Mouse (Mus musculus) retina, embryonic 14.5 days (tissue): ENCODE results near the gene Smyd4.
"Not testable (repeated sequence)": the region's sequence is repeated elsewhere in the genome, so short reads cannot be mapped to it uniquely, and the experiment has no call there.

Source experiments
- DNase-seq: peaks from one replicate; pipeline ENCODE4 v3.0.0-alpha.2; 2015; ENCODE audit warnings: low spot score

The Smyd4 gene

DNA sequence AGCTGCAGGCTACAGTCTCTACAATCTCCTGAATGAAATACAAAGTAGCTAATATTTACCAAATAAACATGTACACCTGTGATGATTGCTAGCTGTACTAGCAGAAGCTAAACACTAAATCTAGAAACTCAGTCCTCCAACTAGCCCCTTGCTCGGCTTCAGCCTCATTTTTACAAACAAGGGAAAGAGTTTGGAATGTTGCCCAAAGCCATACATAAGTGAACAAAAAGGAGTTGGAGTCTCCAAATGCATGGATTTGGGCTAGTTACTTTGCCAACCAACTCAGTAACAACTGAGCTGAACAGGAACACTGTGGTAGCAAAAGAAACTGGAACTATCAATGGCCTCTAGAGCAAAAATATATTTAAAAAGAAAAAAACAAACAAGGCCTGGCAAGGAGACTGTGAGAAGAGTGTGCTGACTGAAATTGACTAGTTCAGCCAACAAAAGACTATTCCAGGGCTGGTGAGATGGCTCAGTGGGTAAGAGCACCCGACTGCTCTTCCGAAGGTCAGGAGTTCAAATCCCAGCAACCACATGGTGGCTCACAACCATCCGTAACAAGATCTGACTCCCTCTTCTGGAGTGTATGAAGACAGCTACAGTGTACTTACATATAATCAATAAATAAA lies 1.6 kb upstream of the Smyd4 start:
- no peak for DNase-seq

DNA sequence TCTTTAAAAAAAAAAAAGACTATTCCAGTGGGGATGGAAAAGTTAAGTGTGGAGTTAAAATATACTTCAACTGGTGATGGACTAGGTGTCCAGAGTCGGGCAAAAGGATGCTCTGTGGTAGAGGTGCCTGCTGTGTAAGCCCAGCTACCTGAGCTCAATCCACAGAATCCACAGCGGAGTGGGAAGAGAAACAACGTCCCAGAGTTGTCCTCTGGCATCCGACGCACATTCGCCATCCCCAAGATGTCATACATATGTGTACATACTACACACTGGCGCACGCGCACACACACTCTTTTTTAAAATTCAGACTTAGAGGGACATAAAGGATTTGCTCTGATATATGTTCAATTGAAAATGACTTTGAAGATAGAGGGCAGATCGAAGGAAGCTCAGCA lies 1.0 kb upstream of the Smyd4 start:
- DNase-seq = no peak

DNA sequence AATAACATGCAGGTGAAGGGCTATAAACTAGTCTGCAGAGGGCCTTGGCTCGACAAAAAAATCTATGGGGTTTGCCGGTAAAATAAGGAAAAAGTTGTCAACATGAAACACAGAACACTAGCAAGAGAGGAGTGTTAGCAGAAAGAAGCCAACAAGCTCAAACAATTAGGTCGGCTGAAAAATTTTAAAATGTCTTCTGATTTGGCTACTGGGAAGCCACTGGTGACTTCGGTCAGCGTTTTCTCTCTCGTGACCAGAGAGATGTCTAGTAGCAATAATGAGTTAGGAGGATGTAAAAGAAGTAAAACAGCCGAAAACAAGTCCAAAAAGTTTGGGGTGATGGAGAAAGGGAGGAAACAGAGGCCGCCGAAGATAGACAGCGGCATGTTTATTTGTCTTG lies 637 bp upstream of the Smyd4 start:
- no peak for DNase-seq

DNA sequence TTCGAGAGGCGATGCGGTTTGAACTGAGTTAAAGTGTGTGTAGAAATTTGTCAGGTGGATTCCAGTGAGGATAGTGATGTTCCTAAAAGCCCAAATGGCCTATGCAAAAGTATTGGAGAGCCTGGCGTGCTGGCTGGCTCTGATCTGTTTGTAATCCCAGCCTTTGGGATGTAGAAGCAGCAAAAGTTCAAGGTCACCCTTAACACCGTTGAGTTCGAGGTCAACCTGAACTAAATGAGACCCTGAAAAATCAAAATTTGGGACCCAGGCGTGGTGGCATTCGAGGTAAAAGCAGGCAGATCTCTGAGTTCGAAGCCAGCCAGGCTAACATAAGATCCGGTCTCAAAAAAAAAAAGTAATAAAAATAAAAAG lies 643 bp downstream of the Smyd4 start:
- no peak for DNase-seq

GRCm38 (mm10) chr11:75351225-75351624 lies 3.0 kb downstream of the Smyd4 start:
- no peak for DNase-seq

DNA sequence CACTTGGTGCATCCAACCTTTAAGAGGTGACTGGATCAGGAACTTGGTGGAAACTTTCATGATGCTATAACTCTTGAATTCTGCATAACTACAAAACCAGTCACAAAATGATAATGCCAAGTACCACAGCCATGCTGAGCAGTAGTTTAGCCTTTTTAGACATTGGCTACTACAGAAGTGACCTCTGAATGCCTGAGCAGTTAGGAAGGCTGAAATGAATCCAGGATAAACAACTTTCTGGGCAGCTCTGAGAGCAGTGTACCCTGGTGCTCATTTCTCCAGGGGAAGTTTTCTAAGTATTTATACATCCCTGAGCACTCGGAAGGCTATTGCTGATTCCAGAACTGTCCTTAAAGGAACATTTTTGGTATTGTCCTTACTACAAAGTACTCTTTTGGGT lies 7.2 kb downstream of the Smyd4 start:
- DNase-seq = no peak

DNA sequence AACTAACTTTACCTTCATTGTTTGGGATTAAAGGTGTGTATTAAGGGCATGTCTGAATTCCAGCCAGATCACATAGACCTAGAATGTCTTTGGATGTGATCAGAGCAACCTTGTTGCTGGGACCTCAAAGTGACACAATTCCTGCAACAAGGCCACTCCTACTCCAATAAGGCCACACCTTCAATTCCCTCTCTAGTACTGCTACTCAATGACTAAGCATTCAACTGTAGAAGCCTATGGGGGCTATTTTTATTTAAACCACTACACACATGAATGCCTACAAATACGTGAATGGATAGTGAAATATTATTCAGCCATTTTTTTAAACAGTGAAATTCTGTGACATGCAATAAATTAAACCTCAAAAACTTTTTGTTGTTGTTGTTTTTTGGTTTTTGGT lies 28.9 kb downstream of the Smyd4 start:
- no peak for DNase-seq

DNA sequence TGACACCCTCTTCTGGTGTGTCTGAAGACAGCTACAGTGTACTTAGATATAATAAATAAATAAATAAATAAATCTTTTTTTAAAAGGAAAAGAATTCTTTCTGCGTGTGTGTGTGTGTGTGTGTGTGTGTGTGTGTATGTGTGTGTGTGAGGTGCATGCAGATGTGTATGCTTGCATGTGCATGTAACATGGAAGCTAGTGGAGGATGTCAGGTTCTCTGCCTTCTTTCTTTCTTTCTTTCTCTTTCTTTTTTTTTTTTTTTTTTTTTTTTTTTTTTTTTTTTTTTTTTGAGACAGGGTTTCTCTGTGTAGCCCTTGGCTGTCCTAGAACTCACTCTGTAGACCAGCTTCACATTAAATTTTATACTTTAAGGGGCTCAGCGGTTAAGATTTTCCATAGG lies 30.6 kb downstream of the Smyd4 start:
- not testable (repeated sequence) for DNase-seq

GRCm38 (mm10) chr11:75383529-75383928 lies 35.3 kb downstream of the Smyd4 start:
- not testable (repeated sequence) for DNase-seq

DNA sequence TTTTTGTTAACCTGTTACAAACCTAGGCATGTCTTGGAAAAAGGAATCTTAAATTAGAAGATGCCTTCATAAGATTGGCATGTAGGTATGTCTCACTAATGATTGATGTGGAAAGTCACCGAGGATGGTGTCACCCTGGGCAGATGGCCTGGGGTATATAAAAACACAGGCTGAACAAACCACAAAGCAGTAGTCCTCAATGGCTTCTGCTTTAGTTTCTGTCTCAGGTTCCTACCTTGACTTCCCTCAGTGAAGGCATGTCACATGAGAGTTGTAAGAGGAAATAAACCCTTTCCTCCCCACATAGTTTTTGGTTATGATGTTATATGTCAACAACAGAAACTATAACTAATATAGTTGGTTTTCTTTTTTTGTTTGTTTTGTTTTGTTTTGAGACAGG lies 47.4 kb downstream of the Smyd4 start:
- DNase-seq = no peak

GRCm38 (mm10) chr11:75397452-75397851 lies 49.2 kb downstream of the Smyd4 start:
- DNase-seq = no peak

DNA sequence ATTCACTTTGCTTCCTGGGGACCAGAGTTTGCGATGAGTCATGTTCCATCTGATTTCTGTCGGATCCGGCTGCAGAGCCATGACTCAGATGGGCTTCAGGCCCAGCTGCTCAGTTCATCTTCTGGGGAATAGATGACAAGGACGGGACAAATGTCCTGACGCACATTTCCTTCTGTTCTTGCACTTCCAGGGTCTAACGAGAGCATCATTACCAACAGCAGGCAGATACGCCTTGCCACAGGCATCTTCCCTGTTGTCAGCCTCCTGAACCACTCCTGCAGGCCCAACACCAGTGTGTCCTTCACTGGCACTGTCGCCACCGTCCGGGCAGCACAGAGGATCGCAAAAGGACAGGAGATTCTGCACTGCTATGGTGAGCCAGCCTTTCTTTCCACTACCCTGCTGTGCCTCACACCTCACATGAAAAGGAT lies 51.2 kb downstream of the Smyd4 start:
- DNase-seq = no peak

DNA sequence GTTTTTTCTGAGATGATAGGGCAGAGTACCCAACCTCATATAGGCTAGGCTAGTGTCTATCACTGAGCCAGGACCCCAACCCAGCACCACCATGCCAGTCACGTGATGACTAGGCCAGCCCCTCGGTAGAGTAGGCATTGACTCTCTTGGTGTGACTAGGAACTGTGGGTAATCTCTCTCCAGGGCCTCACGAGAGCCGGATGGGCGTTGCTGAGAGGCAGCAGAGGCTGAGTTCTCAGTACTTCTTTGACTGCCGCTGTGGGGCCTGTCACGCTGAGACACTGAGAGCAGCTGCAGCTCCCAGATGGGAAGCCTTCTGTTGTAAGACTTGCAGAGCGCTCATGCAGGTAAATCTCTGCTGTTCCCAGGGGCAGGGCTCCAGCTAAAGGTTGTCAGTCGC lies 51.9 kb downstream of the Smyd4 start:
- DNase-seq = no peak

GRCm38 (mm10) chr11:75402271-75402690 lies 54.0 kb downstream of the Smyd4 start:
- peak; percentile 79 for DNase-seq

- DNase-seq = no peak
Observed at GRCm38 (mm10) chr11:75403301-75404052, 55.2 kb downstream of the Smyd4 start.

DNA sequence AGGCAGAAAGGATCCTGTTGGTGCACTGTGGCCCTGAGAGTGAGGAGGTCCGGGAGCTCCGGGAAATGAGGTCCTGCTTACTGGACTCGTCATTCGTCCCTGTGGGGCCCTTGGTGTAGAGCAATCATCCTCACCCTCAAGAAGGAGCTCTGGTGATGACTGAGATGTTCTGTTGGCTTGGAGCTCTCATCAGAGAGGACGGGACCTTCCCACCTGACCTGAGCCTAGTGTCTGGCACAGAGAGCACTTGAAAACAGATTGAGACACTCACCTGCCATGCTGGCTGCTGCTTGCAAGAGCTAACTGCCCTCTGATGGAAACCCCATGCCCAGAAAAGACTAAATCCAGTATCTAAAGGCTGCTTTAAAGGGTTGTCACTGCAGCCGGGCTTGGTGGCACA lies 56.6 kb downstream of the Smyd4 start:
- no peak for DNase-seq

DNA sequence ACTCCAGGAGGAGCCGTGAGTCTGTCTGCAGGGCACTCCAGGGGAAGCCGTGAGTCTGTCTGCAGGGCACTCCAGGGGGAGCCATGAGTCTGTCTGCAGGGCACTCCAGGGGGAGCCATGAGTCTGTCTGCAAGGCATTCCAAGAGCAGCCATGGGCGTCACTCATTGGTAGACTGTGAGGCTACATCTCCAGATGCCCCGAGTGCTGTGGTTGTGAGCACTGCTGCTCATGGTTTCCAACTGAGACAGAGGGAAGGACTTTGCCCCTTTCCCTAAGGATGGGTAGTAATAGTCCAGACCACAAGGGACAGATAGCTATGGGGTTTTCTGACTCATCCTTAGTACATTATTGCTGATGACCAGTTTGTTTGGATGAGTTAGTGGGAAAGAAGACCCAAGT lies 57.9 kb downstream of the Smyd4 start:
- DNase-seq = no peak

GRCm38 (mm10) chr11:75406865-75407264 lies 58.6 kb downstream of the Smyd4 start:
- DNase-seq = peak; percentile 44

DNA sequence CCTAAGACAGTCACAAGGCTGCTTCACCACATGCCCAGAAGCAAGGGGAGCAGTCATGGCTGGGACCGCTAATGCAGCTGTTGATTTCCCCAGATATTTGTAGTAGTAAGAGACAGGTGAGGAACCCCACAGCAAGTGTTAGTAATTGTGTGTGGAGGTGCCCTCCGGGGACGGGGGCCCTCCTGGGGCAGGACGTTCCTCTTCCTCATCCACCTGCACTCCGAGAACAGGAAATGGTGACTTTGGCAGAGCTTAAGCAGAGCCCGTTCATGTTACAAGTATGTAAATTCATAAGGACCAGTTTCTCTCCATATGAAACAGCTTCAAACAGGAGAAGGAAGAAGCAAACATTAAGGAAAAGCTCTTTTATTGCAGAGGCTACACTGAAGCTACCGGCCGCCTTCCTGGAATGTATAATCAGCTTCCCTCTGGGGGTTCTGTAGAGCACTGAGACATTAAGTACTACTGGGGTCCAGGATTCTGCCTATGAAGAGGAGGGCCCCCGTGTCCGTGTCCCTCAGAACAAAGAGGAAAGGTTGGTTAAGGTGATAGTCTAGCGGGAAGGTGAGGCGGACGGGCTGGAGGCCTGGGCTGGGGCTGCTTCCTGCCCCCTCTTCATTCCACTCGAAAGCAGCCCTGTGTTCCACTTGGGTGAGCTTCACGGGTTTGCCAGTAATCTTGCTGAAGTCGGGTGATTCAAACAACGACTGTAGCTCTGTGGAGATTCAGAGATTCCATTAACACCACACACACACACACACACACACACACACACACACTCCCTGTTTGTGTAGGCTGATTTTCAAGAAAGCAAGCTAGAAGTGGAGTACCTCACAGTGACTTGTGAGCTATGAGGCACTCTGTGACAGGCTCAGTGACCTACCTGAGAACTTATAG lies 61.7 kb downstream of the Smyd4 start:
- DNase-seq = no peak

DNA sequence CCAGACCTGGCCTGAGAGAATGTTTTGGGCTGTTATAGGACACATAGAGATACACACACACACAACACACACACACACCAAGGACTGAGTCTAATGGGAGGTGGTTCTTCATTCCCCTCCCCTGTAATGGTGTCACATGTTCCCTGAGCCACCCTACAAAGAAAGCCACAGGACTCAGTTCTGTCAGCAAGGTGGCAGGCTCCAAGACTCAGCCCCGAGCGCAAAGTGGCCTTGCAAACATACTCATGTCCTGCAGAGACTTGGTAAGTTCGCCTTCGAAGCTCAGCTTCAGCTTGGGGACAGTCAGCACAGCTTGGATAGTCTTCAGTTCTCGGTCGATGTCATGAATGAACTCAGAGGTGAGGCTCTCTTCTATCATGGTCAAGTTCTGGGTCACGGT lies 62.4 kb downstream of the Smyd4 start:
- no peak for DNase-seq

- no peak for DNase-seq
Observed at GRCm38 (mm10) chr11:75415096-75415495, 66.9 kb downstream of the Smyd4 start.

GRCm38 (mm10) chr11:75415994-75416393 lies 67.8 kb downstream of the Smyd4 start:
- DNase-seq = no peak

DNA sequence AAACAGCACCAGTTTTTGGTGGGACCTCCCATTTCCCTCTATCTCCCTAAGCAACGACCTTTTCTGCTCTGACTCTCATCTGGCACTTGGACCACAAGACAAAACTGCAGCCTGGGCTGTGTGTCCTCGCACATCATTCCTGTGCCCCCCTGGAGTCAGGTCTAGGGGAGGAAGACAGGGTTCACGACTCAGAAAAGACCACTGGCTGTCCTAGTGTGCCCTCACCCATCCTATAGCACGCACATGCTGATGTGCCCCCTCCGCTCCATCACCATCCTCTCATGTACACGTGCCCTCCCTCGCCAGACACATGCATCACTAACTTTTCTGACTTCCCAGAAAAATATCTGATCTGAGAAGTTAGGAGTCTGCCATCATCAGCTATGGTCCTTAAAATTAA lies 71.8 kb downstream of the Smyd4 start:
- no peak for DNase-seq
